Mouse (Mus musculus): ENCODE measurements around the gene Phactr1. TPM values are rescaled to one million over a fixed set of nuclear protein-coding genes. Genes with fewer than 3 reads are reported as not detected.

Phactr1 gene
- total RNA-seq, 2 experiments from 2014 or later, result 0.04 TPM; not detected in 1

- ATAC-seq (ENCODE audit: poor library complexity, severe bottlenecking), result no peak
Observed at GRCm38 (mm10) chr13:42757654-42758400, 77.4 kb downstream of the Phactr1 start.

- no peak for ATAC-seq (ENCODE audit: poor library complexity, severe bottlenecking)
Observed at GRCm38 (mm10) chr13:42759170-42759569, 78.7 kb downstream of the Phactr1 start.

- no peak for ATAC-seq (ENCODE audit: poor library complexity, severe bottlenecking)
Observed at GRCm38 (mm10) chr13:42760907-42761544, 80.6 kb downstream of the Phactr1 start.

DNA sequence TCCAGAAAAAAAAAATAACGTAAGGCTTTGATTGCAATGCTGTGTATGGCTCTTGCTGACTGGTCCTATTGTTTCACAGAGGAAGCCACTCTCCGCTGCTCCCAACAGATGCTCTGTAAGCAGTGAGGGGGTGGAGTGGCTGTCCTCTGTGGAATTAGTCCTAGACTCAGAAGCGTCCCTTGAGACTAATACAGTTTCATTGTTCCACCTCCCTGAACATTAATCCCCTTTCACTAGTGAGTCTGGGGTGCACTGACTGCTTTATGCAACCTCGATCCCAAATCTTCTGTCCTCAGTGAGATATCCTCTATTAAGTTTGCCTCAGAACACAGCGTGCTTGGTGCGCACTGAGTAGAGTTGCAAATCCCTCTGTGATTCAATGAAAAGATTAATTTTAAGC lies 91.9 kb downstream of the Phactr1 start:
- no peak for ATAC-seq (ENCODE audit: poor library complexity, severe bottlenecking)

DNA sequence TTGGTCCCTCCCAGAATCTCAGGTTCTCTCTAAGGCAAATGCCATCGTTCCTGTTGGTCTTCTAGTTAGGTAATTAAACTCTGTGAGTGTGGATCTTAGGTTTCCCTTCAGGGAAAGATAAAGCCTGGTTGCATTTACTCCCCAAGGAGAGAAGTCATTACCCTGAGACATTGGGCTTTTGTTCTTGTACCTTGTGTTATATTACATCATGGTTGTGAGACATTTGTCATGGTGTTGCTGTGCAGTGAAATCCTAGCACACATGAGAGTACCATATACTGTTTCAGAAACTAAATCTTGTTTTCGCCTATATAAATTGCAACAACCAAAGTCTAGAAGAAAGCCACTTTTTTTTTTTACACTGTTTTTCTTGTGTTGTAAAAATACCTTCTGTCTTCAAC lies 93.6 kb downstream of the Phactr1 start:
- ATAC-seq (ENCODE audit: poor library complexity, severe bottlenecking), result no peak

- no peak for ATAC-seq (ENCODE audit: poor library complexity, severe bottlenecking)
Observed at GRCm38 (mm10) chr13:42782151-42782550, 101.7 kb downstream of the Phactr1 start.

DNA sequence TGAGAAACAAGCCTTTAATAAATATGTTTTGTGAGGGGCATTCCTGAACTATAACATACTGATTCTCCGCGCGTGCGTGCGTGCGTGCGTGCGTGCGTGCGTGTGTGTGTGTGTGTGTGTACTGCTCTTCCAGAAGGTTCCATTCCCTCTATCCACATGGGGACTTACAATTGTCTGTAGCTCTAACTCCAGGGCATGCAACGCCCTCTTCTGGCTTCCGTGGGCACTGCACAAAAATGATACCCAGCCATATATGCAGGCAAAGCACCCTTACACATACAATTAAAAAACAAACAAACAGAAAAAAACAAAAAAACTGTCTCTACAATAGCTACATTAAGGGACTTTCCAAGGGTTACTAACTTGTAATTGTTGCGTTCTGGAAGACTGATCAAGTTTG lies 108.8 kb downstream of the Phactr1 start:
- ATAC-seq (ENCODE audit: poor library complexity, severe bottlenecking), result no peak

DNA sequence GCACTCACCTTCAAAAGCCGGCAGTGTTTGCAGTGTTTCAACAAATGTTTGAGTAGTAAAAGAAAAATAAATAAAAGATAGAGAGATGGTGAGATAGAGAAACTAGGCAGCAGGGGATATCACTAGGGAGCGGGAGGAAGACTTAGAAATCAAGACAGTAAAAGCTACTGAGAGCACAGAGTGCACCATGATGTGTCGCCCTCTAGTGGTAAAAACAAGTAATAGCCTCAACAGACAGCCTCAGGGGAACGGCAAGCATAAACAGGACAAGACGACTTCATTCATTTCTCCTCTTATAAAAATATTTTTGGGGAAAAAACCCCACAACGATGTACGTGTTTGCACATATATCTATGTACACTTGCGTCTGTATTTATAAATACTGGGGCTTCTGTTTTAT lies 111.9 kb downstream of the Phactr1 start:
- ATAC-seq (ENCODE audit: poor library complexity, severe bottlenecking), result no peak

- no peak for ATAC-seq (ENCODE audit: poor library complexity, severe bottlenecking)
Observed at GRCm38 (mm10) chr13:42800523-42800922, 120.1 kb downstream of the Phactr1 start.

DNA sequence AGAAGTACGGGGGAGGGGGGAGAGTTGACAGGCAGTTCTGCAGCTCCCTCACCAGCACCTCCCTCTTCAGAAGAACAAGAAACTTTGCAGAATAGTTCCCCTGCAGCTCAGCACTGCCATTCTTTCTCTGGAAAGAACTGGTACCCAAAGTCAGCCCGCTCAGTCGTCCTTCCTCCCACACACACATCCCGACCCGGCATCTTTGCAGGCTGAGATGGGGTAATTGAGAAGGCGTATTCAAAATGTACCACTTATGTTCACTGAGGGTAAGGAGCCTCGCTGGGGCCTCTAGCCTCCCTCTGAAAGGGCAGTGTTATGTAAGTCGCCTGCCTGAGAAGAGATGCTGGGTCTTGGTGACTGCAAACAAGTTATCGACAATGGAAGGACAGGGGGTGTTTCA lies 123.9 kb downstream of the Phactr1 start:
- no peak for ATAC-seq (ENCODE audit: poor library complexity, severe bottlenecking)

DNA sequence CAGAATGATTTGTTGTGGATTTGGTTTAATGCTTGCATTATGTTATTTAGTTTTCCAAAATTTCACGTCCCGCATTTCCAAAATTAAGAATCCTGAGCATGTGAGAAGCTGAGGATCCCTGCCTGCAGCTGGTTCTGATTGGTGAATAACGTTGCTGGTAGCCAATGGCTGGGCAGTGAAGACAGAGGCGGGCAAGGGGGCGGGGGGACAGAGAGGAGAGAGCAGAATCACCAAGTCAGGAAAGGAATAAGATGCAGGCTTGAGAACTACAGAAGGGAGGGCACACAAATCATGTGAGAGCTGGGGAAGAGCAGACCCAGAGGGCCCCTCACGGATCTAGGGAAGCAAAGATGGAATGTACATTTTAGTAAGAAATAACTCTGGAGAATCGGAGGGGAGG lies 132.3 kb downstream of the Phactr1 start:
- no peak for ATAC-seq (ENCODE audit: poor library complexity, severe bottlenecking)

GRCm38 (mm10) chr13:42818378-42818777 lies 138.0 kb downstream of the Phactr1 start:
- peak; percentile 64 for ATAC-seq (ENCODE audit: poor library complexity, severe bottlenecking)

GRCm38 (mm10) chr13:42820513-42820912 lies 140.1 kb downstream of the Phactr1 start:
- no peak for ATAC-seq (ENCODE audit: poor library complexity, severe bottlenecking)

- ATAC-seq (ENCODE audit: poor library complexity, severe bottlenecking), result no peak
Observed at GRCm38 (mm10) chr13:42821426-42822106, 141.1 kb downstream of the Phactr1 start.

DNA sequence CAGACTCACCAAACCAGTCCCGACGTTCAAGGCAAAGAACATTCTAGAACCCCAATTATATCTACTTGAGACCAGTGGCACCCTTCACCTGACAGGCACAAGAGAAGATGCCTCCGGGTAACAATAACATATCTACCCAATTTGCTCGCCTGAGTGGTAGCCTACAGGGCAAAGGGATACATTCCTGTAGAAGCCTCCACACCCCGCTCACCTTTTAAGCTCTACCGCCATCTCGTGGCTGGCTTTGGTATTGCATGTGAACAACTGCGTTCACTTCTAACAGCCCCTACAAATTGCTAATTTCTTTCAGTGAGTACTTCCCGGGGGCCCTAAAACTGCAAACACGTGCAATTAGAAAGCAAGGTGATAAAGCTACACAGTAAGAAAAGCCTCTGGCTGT lies 142.1 kb downstream of the Phactr1 start:
- ATAC-seq (ENCODE audit: poor library complexity, severe bottlenecking), result 0 out of 2 replicates have a peak, but pooled peaks have one; percentile 51

DNA sequence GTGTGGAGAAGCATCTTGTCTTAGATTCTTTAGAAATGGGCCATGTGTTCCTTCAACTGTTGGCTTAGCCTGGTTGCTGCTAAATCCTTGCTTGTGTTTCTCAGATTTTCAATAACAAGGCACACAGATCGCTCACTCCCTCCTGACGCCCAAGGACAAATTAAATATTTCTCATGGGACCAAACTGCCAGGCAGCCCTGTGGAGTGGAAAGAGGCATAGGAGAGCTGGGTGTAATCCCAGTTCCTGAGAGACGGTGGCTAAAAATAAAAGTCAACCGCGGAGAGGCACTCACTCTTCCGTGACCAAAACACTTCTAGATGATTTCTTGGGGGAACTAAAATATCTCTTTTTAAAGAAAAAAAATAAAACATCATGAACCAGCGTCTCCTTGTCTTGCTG lies 143.5 kb downstream of the Phactr1 start:
- no peak for ATAC-seq (ENCODE audit: poor library complexity, severe bottlenecking)

DNA sequence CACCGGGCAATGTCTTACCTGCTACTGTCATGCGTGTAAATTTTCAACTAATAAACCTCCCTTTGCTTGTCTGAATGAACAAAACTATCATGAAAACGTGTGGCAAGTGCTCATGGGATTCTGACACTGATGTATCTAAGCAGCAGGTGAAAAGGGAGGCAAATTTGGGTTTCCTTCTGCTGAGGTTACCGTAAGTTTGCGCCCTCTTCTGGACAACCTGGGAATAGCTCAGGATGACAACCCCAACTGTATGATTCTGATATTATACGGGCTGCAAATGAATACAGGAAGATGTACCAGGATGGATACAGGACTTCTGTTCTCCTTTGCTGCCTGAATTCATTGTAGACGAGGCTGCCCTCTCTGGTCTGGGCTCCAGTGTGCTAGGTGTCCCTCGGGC lies 146.2 kb downstream of the Phactr1 start:
- no peak for ATAC-seq (ENCODE audit: poor library complexity, severe bottlenecking)

DNA sequence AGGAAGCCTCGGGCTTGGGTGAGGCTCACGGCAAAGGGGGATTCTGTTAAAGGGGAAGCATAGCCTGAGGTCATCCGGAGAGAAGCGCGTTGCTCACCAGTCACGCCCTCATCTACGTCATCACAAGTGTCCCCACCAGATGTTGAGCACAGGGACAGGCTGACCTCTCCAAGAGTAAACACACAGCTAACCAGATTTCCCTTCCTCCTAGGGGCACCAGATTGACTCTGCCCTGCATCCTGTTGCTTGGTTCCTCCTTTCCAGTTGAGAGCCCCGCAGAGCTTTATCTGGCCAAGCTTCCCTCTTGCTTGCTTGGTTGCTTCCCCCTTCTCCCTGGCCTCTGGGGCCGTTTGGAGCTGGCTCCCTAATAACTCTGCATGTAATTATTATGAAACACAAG lies 148.6 kb downstream of the Phactr1 start:
- peak; percentile 68 for ATAC-seq (ENCODE audit: poor library complexity, severe bottlenecking)

DNA sequence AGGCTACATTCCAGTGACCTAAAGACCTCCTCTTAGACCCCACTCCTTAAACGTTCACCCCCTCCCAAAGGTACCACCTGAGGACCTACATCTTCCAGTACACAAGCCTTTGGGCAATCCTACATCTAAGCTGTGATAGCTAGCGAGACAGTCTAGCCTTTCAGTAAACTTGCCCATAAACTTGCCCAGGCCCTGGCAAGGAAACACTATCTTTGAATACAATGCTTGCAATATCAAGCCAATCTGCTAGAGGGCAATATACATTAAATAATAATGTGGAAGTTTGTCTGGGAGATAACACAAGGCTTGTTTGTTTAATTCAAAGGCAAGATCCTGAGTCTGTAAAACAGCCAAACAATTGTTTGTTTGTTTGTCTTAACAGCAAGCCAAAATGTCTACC lies 155.0 kb downstream of the Phactr1 start:
- no peak for ATAC-seq (ENCODE audit: poor library complexity, severe bottlenecking)

DNA sequence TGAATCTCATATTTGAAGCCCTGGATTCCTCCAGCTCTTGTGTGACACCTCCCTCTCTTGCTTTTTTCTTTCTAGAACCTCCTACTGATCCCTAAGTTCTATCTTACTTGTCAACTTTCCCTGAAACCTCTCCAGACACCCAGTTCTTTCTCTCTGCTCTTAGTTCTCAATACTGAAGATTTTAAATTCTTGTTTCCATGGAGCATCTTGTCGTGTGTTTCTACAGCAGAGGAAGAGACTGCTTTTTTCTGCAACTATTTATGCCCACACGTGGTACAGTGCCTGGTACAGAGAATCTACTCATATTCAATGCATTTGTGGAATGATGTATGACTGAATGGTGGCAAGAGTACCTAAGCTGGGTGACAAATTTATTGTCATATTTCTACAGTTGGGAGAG lies 158.9 kb downstream of the Phactr1 start:
- ATAC-seq (ENCODE audit: poor library complexity, severe bottlenecking), result no peak

- ATAC-seq (ENCODE audit: poor library complexity, severe bottlenecking), result no peak
Observed at GRCm38 (mm10) chr13:42852086-42852485, 171.7 kb downstream of the Phactr1 start.
